Mouse (Mus musculus) neural tube, embryonic 10.5 days (tissue): ENCODE measurements around the gene Pign.

Experiments used
- DNase-seq: peaks from one replicate; pipeline ENCODE4 v3.0.0-alpha.2; 2017; ENCODE audit warnings: low spot score; ENCODE audit errors: extremely low spot score

Gene Pign

GRCm38 (mm10) chr1:105564289-105564688 is 99.2 kb downstream of the Pign start:
- no peak for DNase-seq

- no peak for DNase-seq
These were observed 99.7 kb downstream of the Pign start for GRCm38 (mm10) chr1:105563821-105564220.

GRCm38 (mm10) chr1:105556078-105556477 is 107.4 kb downstream of the Pign start:
- no peak for DNase-seq

GRCm38 (mm10) chr1:105555192-105555718 is 108.2 kb downstream of the Pign start:
- DNase-seq: peak; percentile 21

- DNase-seq: no peak
These were observed 110.3 kb downstream of the Pign start for GRCm38 (mm10) chr1:105553130-105553529.

GRCm38 (mm10) chr1:105550163-105550562 is 113.3 kb downstream of the Pign start:
- DNase-seq: no peak

DNA sequence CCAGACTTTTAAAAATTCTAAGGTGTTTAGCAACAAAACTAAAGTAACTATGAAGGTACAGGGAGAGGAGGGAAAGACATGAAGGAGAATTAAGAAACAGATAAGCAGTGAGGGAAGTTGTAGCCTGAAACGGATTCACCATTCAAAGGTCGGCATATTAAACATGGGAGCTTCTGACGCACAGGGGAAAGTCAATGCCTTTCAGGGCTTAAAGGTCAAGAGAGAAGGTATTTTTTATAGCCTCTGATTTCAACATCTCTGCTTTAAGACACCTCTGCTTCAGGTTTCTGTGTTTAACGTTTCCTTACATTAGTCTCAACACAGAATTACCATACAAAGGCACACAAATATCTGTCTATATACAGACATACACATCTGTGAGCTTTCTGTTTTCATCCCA is 113.8 kb downstream of the Pign start:
- no peak for DNase-seq

- DNase-seq: no peak
These were observed 120.4 kb downstream of the Pign start for GRCm38 (mm10) chr1:105543051-105543450.

GRCm38 (mm10) chr1:105523768-105524167 is 139.7 kb downstream of the Pign start:
- no peak for DNase-seq

DNA sequence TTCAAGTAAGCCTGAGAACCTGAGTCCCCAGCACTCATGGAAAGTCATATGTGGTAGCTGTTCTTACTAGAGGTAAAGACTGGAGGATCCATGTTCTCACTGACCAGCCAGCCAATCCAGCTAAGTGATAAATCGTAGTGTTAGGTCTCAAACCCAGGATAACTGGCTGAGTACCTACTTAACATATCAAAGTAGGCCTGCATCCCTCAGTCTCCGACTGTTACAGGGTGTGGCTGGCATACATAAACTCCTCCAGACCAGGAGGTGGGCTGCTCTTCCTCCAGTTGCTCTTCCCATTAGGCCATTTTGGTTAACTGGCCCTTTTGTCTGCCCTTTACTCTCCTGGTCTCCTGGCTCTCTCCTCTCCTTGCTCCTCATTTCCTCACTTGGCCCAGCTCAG is 141.2 kb downstream of the Pign start:
- DNase-seq: no peak

DNA sequence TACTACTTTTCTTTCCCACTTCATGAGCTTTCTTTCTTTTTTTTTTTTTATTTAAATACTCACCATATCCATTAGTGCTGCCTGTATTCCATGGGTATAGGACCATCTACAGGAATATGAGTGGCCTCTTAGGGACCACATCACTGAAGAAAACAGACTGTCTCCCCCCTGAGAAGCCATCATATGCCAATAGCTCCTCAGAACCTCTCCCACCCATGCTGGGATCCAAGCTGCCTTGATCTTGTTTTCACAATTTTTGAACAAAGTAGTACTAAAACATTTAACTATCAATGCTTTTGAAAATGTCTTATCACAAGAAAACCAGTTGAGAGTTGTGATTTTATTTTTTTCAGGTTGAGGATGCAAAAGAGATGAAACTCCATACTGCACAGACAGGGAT is 145.4 kb downstream of the Pign start:
- DNase-seq: no peak

DNA sequence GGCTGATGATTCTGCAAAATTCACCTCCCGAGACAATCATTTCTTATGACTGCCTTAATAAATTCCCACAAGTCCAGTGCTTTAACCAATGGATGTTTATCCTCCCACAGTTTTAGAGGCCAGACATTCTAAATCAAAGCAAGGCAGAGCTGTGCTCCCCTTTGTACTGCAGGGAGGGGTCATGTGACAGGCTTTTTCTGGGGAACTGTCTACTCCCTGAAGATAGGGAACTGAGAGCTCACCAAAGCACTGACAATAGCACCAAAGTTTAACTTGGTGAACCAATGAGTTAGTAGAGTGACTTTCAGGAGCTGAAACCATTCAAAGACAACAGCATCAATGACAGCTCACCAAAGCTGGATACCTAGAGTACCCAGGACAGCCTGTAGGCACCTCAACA is 156.4 kb downstream of the Pign start:
- no peak for DNase-seq

DNA sequence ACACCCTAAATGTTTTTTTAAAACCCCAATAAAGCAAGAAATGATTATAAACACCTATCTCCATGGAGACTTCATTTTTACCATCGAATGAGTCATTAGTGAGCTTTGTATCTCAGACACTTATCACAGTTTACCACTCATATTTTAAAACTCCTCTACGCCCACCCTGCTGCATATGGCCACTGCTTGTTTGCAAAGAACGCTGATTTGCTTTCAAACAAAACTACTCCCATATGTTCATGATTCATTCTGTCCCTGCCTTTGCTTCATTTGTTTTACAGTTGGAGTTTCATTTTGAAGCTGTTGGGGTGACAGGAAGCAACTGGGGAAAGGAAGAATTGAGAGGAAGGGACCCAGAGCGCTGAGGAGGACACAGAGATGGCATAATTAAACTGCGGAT is 170.9 kb downstream of the Pign start:
- DNase-seq: no peak

GRCm38 (mm10) chr1:105489456-105489855 is 174.0 kb downstream of the Pign start:
- DNase-seq: no peak

DNA sequence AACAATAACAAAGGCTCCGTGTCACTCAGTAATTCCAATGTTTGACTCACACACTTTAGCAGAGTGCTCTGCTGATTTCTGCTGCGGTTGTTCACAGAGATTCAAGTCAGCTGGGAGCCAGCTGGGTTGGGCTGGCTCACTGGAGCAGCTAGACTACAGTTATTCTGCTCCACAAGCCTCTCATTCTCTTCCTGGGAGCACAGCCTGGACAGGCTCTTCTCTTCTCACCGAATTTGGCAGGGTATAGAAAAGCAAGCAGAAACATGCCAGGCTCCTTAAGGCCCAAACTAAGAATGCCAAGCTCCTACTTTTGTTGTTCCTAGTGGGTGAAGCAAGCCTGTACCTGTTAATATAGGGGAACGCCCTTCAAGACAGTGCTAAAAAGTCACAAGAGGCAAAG is 176.4 kb downstream of the Pign start:
- DNase-seq: no peak
